Mouse (Mus musculus) heart, postnatal 0 days (tissue): ENCODE results near the gene L3mbtl2.

Experiments
- CTCF ChIP-seq: IDR thresholded peaks from 2 replicates; pipeline ENCODE4 v1.5.1; 2016; ENCODE audit warnings: antibody characterized with exemption, control low read depth, low read depth
- EP300 ChIP-seq: IDR thresholded peaks from 2 replicates; pipeline ENCODE4 v1.6.1; 2016; ENCODE audit warnings: antibody characterized with exemption, low read depth

DNA sequence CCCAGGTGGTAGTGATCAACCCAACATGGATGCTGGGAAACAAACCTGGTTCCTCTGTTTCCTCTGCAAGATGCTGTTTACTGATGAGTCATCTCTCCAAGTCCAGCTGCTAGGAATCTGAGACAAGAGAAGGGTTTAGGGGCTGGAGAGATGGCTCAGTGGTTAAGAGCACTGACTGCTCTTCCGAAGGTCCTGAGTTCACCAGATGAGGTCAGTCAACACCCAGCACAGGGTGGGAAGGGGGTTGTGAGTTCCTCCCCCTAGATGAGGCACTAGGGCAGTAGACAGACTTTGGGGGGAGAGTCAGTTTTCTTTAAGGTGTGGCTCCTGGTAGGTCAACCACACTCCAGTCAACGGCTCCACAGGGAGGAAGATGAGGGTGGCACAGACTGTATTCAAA is 2.0 kb upstream of the L3mbtl2 start:
- TF ChIP-seq CTCF = no peak
- no peak for TF ChIP-seq EP300
